Mouse (Mus musculus): ENCODE measurements at regions not wholly inside any gene's neighbourhood (a gene's known extent, or its start where the extent isn't known, plus 50 kb on each side); places are given as distances from the start of the nearest gene placed in this dataset.

- no peak for TF ChIP-seq CTCF (IDR thresholded peaks at IDR 0.05; ENCODE audit: borderline replicate concordance, insufficient read depth, low read depth, low read length)
- no peak for TF ChIP-seq POLR2A (IDR thresholded peaks at IDR 0.05; ENCODE audit: borderline replicate concordance, insufficient read depth, low read length)
These were observed 143.1 kb downstream of the Tpm3-rs7 start for GRCm38 (mm10) chr14:113457514-113457913.

Data from cerebellum, adult 2 months (tissue).